Mouse (Mus musculus) midbrain, embryonic 14.5 days (tissue): Measurements from ENCODE around the gene Pgm2. TPM values are rescaled to one million over a fixed set of nuclear protein-coding genes. Genes with fewer than 3 reads are reported as not detected.

ENCODE experiments used
- ATAC-seq: fragments of 200-750 bp; cut with Nextera tagmentation; 2 replicates; pipeline ENCODE4 v1.8.0; 2017; ENCODE audit warnings: moderate number of reproducible peaks, moderate library complexity; ENCODE audit not compliant: low FRiP score, low TSS enrichment
- DNase-seq: peaks from one replicate; pipeline ENCODE4 v3.0.0-alpha.2; 2015
- H3K27ac ChIP-seq: fragments of 300-500 bp; sonication (generic); replicated peaks from 2 replicates; pipeline ENCODE4 v1.5.1; 2014; ENCODE audit warnings: mild to moderate bottlenecking, low read depth, low read length, moderate library complexity
- H3K27me3 ChIP-seq: fragments of 300-500 bp; sonication (generic); 2 replicates; pipeline ENCODE4 v1.6.1; 2014; ENCODE audit warnings: low read length, control low read depth, mixed read lengths; ENCODE audit not compliant: control insufficient read depth, insufficient read depth
- H3K36me3 ChIP-seq: fragments of 300-500 bp; sonication (generic); 2 replicates; pipeline ENCODE4 v1.6.1; 2014; ENCODE audit warnings: low read length, control low read depth; ENCODE audit not compliant: control insufficient read depth, insufficient read depth
- H3K4me1 ChIP-seq: fragments of 300-500 bp; sonication (generic); 2 replicates; pipeline ENCODE4 v1.6.1; 2014; ENCODE audit warnings: mild to moderate bottlenecking, antibody characterized with exemption, low read length, control low read depth; ENCODE audit not compliant: control insufficient read depth, insufficient read depth
- H3K4me2 ChIP-seq: fragments of 300-500 bp; sonication (generic); 2 replicates; pipeline ENCODE4 v1.6.1; 2014; ENCODE audit warnings: mild to moderate bottlenecking, low read length, moderate library complexity
- H3K4me3 ChIP-seq: fragments of 300-500 bp; sonication (generic); replicated peaks from 2 replicates; pipeline ENCODE4 v1.5.1; 2014; ENCODE audit warnings: low read depth, low read length
- H3K9ac ChIP-seq: fragments of 300-500 bp; sonication (generic); replicated peaks from 2 replicates; pipeline ENCODE4 v1.6.1; 2014; ENCODE audit warnings: mild to moderate bottlenecking, low read length, moderate library complexity
- H3K9me3 ChIP-seq: fragments of 300-500 bp; sonication (generic); 2 replicates; pipeline ENCODE4 v1.6.1; 2016; ENCODE audit warnings: low read length, control low read depth, mixed read lengths; ENCODE audit not compliant: control insufficient read depth
- WGBS: fragments of 180-500 bp; shearing (Covaris S2); extraction: QIAGEN DNeasy Blood & Tissue Kit; methylation state at CpG from one replicate; pipeline ENCODE4 v1.1.7; 2014; 5-methylcytosine and 5-hydroxymethylcytosine counted together
- polyA plus RNA-seq: library from polyadenylated mRNA; unstranded; fragments of >200 nt; fragmentation: Nextera tagmentation; extraction: Ambion mirVana; gene quantifications from 2 replicates; pipeline ENCODE4 v1.2.1, GENCODE M21; 2014

Gene Pgm2
- polyA plus RNA-seq, 1 experiment from 2014 or later, result 20.5 TPM

- DNase-seq (no peak), ATAC-seq (no peak)
- WGBS, result 84% methylated on average over 3 of the region's 3 CpGs
- Histone ChIP-seq H3K9me3 (peaks cover 9% of the 10 kb centered on the region), H3K4me1 (no peaks in the 10 kb centered on the region), H3K27me3 (no peaks in the 10 kb centered on the region), H3K4me3 (no peak overlapping the region), H3K4me2 (no peak overlapping the region), H3K27ac (no peak overlapping the region), H3K36me3 (peaks cover 72% of the 10 kb centered on the region), H3K9ac (no peak overlapping the region)
Measured at GRCm38 (mm10) chr5:64112360-64112759, 19.6 kb downstream of the Pgm2 start.

- DNase-seq, result no peak
- no peak for ATAC-seq
- WGBS, result 96% methylated on average over 6 of the region's 6 CpGs
Measured at GRCm38 (mm10) chr5:64114210-64114609, 21.5 kb downstream of the Pgm2 start.

DNA sequence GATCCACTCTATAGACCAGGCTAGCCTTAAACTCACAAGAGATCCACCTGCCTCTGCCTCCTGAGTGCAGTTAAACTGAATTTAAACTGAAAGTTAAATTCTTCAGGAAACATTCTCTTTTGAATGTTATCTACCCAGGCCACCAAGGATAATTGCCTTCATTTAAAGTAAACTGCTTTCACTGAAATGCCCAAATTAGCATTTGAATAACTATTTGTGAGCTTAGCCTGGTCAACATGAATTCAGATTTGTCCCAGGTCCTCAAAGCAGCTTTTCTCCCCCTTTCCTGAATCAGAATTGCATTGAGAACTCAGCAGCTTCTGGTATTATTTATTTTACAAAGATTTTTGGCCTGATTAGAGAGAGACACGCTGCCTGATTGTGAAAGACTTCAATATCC lies 24.4 kb downstream of the Pgm2 start:
- ATAC-seq (no peak), DNase-seq (no peak)
- 29% methylated on average over 1 of the region's 1 CpGs for WGBS
- no peaks in the 10 kb centered on the region for H3K27me3 ChIP-seq
- H3K4me3 ChIP-seq, result no peak overlapping the region
- H3K27ac ChIP-seq, result no peak overlapping the region
- peaks cover 43% of the 10 kb centered on the region for H3K36me3 ChIP-seq
- H3K9ac ChIP-seq, result no peak overlapping the region
- no peaks in the 10 kb centered on the region for H3K4me1 ChIP-seq
- peaks cover 9% of the 10 kb centered on the region for H3K9me3 ChIP-seq
- H3K4me2 ChIP-seq, result no peak overlapping the region

More at GRCm38 (mm10) chr5:64114210-64114609, 21.5 kb downstream of the Pgm2 start:
- H3K4me1 ChIP-seq, result no peaks in the 10 kb centered on the region
- H3K36me3 ChIP-seq, result peaks cover 59% of the 10 kb centered on the region
- H3K9ac ChIP-seq, result no peak overlapping the region
- no peak overlapping the region for H3K4me3 ChIP-seq
- peaks cover 9% of the 10 kb centered on the region for H3K9me3 ChIP-seq
- no peaks in the 10 kb centered on the region for H3K27me3 ChIP-seq
- H3K4me2 ChIP-seq, result no peak overlapping the region
- no peak overlapping the region for H3K27ac ChIP-seq

DNA sequence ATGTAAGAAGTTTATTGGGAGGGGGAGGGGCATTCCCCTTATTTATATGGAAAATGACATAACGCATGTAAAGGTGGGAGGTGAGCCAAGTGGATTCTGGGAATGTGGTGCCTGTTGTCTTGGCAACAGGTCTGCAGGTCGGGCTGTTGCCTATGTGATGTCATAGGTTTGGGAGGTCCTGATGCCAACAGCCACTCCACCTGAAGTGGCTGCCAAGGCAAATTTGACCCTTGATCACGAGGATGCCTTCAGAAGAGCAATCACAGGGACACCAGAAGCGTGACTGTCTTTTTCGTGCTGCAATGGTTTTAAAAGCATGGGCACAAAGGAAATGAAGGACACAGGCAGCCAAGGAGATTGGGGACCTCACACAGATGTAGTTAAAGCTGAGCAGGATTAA lies 33.0 kb downstream of the Pgm2 start:
- 57% methylated on average over 5 of the region's 5 CpGs for WGBS
- DNase-seq (no peak), ATAC-seq (no peak)
- Histone ChIP-seq H3K4me2 (no peak overlapping the region), H3K4me1 (no peaks in the 10 kb centered on the region), H3K4me3 (no peak overlapping the region), H3K27ac (no peak overlapping the region), H3K9ac (no peak overlapping the region), H3K9me3 (no peaks in the 10 kb centered on the region), H3K27me3 (no peaks in the 10 kb centered on the region), H3K36me3 (0 out of 2 replicates have a peak, but pooled peaks cover 2% of the 10 kb centered on the region)

DNA sequence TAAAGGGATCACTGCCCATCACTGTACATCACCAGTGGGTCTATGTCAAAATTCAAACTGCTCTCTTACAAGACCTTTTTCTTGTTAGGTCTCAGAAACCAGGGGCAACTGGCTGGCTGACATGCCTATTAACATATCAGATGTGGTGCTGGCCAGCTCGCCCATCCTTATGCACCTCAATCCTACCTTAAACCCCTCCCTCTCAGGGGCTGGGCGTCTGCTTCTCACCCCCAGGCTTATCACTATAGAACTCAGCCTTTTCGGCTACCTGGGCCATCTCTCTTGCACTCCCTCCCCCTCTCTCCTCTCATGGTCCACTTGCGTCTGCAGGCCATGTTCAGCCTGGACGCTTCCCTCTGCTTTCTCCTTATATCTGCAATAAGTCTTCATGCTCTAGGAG lies 38.8 kb downstream of the Pgm2 start:
- DNase-seq (no peak), ATAC-seq (no peak)
- Histone ChIP-seq H3K4me2 (no peak overlapping the region), H3K9me3 (no peaks in the 10 kb centered on the region), H3K4me1 (no peaks in the 10 kb centered on the region), H3K27me3 (no peaks in the 10 kb centered on the region), H3K27ac (no peak overlapping the region), H3K9ac (no peak overlapping the region), H3K4me3 (no peak overlapping the region), H3K36me3 (0 out of 2 replicates have a peak, but pooled peaks cover 2% of the 10 kb centered on the region)
- 75% methylated on average over 5 of the region's 5 CpGs for WGBS

GRCm38 (mm10) chr5:64133901-64134300 lies 41.2 kb downstream of the Pgm2 start:
- no peaks in the 10 kb centered on the region for H3K36me3 ChIP-seq
- no peak overlapping the region for H3K9ac ChIP-seq
- ATAC-seq, result no peak
- no peaks in the 10 kb centered on the region for H3K9me3 ChIP-seq
- no peaks in the 10 kb centered on the region for H3K4me1 ChIP-seq
- no peak overlapping the region for H3K27ac ChIP-seq
- no peaks in the 10 kb centered on the region for H3K27me3 ChIP-seq
- 95% methylated on average over 4 of the region's 4 CpGs for WGBS
- no peak for DNase-seq
- no peak overlapping the region for H3K4me2 ChIP-seq
- H3K4me3 ChIP-seq, result no peak overlapping the region

- Histone ChIP-seq H3K9me3 (no peaks in the 10 kb centered on the region), H3K4me2 (no peak overlapping the region), H3K27me3 (no peaks in the 10 kb centered on the region), H3K36me3 (no peaks in the 10 kb centered on the region), H3K4me3 (no peak overlapping the region), H3K4me1 (no peaks in the 10 kb centered on the region), H3K27ac (no peak overlapping the region), H3K9ac (no peak overlapping the region)
- ATAC-seq, result no peak
- no peak for DNase-seq
- 84% methylated on average over 5 of the region's 5 CpGs for WGBS
Measured at GRCm38 (mm10) chr5:64136325-64136724, 43.6 kb downstream of the Pgm2 start.

DNA sequence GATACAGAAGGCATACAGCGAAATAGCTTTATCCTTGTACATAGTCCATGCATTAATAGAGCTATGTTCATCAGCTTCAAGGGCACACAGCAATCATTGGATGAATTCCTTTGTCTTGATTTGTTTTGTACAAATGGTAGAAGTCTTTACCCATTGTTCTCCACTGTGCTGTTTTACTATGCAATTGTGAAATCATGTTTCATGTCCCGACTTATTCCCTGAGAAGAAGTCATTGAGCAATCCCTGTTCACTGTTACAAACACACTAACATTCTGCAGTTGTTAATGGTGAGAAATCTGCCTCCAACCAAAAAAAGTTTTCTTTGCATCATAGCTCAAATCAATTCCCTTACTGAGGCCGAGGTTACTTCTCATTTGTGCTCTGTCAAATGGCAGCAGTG lies 47.5 kb downstream of the Pgm2 start:
- Histone ChIP-seq H3K9ac (no peak overlapping the region), H3K9me3 (no peaks in the 10 kb centered on the region), H3K4me1 (no peaks in the 10 kb centered on the region), H3K27ac (no peak overlapping the region), H3K4me3 (no peak overlapping the region), H3K27me3 (no peaks in the 10 kb centered on the region), H3K4me2 (no peak overlapping the region), H3K36me3 (no peaks in the 10 kb centered on the region)
- WGBS, result 84% methylated on average over 3 of the region's 3 CpGs
- no peak for ATAC-seq
- DNase-seq, result no peak

DNA sequence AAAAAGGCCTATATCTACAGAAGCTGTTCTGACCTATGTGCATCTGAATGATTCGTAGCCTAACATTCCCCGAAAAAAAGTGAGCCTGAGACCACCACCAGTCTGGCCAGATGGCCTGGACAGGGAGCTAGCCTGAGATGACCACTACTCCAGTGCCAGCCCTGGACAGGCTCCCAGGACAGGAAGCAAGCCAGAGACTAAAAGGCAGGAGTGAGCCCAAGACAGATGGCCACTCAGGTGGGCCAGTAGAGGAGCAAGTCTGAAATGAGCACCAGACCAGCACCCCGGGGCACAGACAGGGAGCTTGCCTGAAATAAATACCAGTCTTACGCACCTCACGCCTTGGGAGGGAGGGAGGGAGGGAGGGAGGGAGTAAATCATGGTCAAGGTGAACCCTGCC lies 51.6 kb downstream of the Pgm2 start:
- ATAC-seq, result no peak
- Histone ChIP-seq H3K4me2 (no peak overlapping the region), H3K27ac (no peak overlapping the region), H3K9me3 (no peaks in the 10 kb centered on the region), H3K4me1 (no peaks in the 10 kb centered on the region), H3K9ac (no peak overlapping the region), H3K4me3 (no peak overlapping the region), H3K36me3 (no peaks in the 10 kb centered on the region), H3K27me3 (no peaks in the 10 kb centered on the region)
- no peak for DNase-seq
- 89% methylated on average over 5 of the region's 5 CpGs for WGBS
